Mouse (Mus musculus) left cerebral cortex, postnatal 10 days (tissue): ENCODE measurements around the gene Enthd1. TPM values are rescaled to one million over a fixed set of nuclear protein-coding genes. Genes with fewer than 3 reads are reported as not detected.
"Not testable (repeated sequence)": the region's sequence is repeated elsewhere in the genome, so short reads cannot be mapped to it uniquely, and the experiment has no call there.

Experiments
- DNase-seq, 2 experiments: peaks; one replicate each; pipeline ENCODE4 v3.0.0; 2021 to 2022; ENCODE audit warnings: low spot score in 2 of 2, mixed read lengths in 1 of 2; ENCODE audit errors: extremely low spot score in 1 of 2
- intact Hi-C: fragments of 180-260 bp; cut with DNase I; formaldehyde crosslinking; loops from one replicate; pipeline ENCODE4 v1.15.1; 2025
- total RNA-seq, 2 experiments: library from RNA; stranded (reverse); gene quantifications; 2 replicates each; pipeline ENCODE4 v1.2.3; 2021

The Enthd1 gene
- total RNA-seq, 2 experiments from 2014 or later = 0.21 to 0.26 TPM

DNA sequence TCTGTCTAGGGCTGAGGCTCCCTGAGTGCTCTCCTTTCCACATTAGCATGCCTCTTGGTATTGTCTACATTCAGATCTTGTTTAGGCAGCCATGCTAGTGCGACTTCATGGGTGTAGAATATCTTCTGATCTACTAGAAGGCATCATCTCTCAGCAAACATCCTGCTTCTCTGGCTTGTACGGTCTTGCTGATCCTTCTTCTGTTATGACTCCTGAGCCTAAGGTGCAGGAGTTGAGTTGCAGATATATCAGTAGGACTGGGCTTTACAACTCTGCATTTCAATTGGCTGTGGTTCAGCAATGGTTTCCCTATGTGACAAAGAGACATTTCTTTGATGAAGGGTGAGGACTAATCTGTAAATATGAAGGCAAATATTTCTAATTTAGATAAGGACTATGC is 62.2 kb downstream of the Enthd1 start:
- intact Hi-C loops = no loop called here
- DNase-seq = no peak

GRCm38 (mm10) chr15:80501106-80502096 is 63.6 kb downstream of the Enthd1 start:
- intact Hi-C loops = no loop called here
- DNase-seq = peak in 1 of 2 experiments; percentile 32

DNA sequence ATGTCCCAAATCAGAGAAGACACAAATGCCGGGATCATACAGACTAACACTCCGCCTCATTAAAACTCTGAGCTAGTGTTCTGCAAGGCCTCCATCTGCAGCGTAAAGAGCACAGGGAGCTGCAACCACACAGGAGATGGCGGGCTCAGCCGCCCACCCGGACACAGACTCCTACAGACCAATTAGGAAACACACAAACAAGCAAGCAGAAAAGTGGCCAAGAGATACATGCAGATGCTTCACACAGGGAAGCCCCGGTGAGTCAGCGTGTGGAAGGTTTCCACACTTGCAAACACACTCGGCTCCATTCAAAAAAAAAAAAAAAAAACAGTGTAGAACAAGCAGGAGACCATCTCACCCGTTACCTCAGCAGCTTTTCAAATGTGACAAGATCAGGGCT is 64.5 kb downstream of the Enthd1 start:
- intact Hi-C loops = no loop called here
- no peak for DNase-seq

DNA sequence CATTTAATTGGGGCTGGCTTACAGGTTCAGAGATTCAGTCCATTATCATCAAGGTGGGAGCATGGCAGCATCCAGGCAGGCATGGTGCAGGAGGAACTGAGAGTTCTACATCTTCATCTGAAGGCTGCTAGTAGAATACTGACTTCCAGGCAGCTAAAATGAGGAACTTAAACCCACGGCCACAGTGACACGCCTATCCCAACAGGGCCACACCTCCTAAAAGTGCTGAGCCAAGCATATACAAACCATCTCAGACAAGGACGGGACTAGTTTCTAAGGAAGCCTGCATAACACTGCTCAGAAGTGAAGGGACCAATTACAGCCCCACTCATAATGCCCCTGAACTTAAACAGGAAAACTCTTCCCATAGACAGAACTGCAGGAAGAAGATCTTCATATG is 67.2 kb downstream of the Enthd1 start:
- DNase-seq, intact Hi-C loops: not testable (repeated sequence)

DNA sequence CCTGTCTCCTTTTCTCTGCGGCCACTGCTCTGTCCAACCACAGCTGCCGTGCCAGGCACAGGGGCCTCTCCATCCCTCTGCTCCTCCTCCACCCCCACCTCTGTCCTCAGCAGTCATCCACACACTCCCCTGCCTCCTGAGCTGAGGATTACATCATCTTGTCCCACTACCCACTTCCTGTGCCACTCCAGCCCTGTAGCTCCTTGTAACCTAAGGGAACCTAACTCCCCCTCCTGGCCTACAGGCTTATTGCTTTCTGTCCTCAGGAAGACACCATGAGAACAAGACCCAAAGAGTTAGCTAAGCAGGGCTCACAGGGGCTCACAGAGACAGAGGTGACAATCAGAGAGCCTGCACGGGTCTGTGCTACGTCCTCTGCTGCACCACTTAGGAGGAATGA is 73.5 kb downstream of the Enthd1 start:
- no peak for DNase-seq
- intact Hi-C loops = no loop called here

DNA sequence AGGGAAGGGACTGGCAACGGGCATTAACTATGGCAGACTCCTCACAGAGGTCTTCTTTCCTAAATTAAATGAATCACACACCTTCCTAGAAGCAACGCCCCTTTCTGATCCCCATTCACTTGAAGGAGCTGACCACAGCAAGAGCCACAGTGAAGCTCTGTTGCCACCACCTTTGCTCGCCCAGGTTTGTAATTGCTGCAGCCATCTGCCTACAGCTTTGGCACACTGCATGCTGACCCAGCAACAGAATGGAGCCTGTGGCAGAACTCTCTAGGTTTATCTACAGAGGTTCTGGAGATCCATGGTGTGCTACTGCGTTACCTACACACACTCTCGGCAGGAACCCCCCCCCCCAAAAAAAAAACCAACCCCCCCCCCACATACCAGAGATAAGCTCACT is 74.8 kb downstream of the Enthd1 start:
- intact Hi-C loops = no loop called here
- DNase-seq = no peak

DNA sequence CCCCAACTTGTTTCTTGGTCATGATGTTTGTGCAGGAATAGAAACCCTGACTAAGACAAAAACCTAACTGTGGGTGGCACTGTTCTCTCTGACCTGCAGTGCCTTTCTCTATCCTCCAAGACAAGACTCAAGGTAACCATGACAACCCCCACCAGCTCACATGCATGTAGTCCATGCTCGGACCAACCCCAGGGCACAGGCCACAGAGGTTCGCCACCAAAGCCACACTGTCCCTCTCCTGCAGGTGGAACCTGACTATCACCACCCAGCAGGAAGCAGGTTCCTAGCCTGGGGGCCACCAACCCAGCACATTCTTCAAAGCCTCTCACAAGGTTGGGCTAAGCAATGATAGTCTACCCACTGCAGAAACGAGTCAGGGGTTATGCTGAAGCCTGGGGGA is 76.3 kb downstream of the Enthd1 start:
- no peak for DNase-seq
- intact Hi-C loops = no loop called here

DNA sequence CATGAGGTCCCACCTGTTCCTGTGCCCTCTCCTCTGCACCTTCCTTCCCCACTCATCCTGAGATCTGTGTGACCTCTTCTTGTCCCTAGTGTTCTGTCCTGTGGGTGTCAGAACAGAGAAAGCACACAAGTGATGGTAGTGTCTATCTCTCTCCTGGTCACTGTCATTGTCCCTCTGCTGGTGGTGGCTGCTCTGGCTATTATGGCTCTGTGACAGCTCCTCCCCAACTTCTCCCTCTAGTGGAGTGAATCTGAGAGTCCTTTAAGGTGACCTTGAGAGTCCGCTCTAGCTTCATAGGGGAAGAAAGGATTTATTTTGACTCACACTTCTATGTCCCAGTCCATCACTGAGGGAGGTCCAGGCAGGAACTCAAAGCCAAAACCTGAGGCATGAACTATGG is 79.4 kb downstream of the Enthd1 start:
- DNase-seq = no peak
- intact Hi-C loops = no loop called here

- no peak for DNase-seq
- intact Hi-C loops = no loop called here
These were observed 81.8 kb downstream of the Enthd1 start for GRCm38 (mm10) chr15:80483041-80483705.

GRCm38 (mm10) chr15:80482348-80482747 is 82.6 kb downstream of the Enthd1 start:
- intact Hi-C loops = no loop called here
- DNase-seq = no peak

DNA sequence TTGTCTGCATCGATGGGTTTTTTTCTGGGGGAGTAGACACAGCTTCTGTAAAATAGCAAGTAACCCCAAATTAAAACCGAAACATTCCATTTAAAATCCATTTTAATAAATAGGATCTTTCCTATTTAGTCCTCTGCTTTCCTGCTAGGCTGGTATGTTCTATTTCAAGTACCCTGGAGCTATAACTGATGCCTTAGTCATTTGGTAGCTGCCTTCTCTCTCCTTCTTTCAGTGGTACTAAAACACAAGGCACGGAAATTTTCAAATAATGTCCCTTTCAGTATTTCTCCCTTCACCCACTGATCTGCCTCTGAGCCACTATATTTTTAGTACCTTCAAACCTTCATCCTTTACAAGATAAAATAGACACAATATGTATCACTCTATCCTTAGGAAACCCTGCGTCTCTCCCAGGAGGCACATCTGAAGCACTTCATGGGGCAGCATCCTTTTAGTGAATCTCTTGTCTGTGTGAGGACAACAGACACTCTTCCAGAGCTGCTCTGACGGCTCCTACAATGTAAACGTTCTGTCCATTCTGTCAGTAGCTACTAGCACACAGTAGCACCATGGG is 90.4 kb downstream of the Enthd1 start:
- intact Hi-C loops = no loop called here
- no peak for DNase-seq

- DNase-seq = no peak
- intact Hi-C loops = no loop called here
These were observed 97.1 kb downstream of the Enthd1 start for GRCm38 (mm10) chr15:80467876-80468275.

DNA sequence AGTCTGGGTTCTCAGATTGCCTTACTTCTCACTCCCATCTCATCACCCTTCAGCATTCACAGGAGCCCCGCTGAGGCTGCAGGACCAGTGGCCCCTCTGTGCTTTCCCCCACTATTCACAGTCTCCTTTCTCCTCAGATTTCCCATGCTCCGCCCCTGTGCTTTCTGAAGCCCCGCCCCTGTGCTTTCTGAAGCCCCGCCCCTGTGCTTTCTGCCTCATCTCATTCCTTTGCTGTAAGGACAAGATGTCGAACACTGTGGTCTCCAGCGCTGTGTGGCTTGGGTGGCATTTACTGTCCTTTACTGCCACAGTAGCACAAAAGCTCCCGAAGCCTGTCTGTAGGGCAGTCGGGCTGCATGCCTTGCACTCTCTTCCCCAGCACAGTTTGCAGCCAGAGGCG is 102.8 kb downstream of the Enthd1 start:
- DNase-seq = no peak
- intact Hi-C loops = no loop called here

GRCm38 (mm10) chr15:80461446-80461845 is 103.5 kb downstream of the Enthd1 start:
- no peak for DNase-seq
- intact Hi-C loops = no loop called here

- no peak for DNase-seq
- intact Hi-C loops = no loop called here
These were observed 104.9 kb downstream of the Enthd1 start for GRCm38 (mm10) chr15:80460011-80460410.

DNA sequence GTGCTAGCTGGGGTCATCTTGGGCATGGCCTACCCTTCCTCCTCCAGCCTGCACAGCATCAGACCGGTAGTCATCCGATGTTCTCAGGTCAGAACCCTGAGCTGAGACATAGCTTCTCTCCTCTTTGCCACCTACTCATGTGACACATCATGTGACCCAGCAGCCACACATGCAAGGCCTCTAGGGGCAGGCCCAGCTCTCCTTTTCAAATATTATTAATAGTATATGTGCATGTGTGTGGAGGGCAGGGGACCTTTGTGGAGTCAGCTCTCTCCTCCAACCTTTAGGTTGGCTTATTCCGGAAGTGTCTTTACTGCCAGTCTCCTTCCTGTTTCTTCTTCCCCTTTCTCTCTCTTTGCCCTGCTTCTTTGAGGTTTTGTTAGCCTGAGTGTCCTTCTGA is 107.0 kb downstream of the Enthd1 start:
- no peak for DNase-seq
- intact Hi-C loops = no loop called here

DNA sequence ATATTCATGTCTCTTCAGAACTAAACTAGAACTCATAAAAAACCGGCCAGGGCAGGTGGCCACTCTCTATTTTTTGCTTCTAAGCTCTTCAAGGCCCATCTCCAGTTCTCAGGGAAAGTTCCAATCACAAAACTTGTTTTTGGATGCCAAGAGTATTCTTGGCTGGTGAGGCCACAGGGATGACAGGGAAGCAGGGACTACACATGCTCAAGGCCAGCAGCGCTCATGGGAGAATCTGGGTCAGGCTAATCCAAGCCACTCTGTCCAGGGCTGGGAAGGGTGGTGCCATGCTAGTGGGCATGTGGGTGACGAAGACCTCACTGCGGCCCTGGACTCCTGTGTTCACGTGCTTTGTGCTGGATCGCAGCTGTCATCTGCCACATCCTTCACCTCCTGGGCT is 110.5 kb downstream of the Enthd1 start:
- intact Hi-C loops = no loop called here
- DNase-seq = no peak

DNA sequence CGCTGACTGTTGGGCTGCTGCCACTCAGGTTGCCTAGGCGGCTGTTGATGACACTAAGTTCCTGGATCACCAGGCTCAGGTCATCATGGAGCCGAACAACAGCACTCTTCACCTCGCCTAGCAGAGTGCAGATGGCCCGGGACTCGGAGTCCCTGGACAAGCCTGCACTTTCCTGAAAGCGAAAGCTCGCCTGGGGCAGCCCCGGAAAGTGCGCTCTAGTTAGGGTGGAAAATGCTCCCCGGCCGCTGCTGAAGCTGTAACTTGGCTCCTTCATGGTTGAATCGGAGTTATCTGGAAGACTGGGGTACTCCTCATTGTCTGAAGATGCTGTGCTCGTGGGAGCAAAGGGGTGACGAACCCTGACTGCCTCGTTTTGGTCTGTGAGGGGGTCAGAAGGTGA is 112.5 kb downstream of the Enthd1 start:
- no peak for DNase-seq
- intact Hi-C loops = no loop called here

DNA sequence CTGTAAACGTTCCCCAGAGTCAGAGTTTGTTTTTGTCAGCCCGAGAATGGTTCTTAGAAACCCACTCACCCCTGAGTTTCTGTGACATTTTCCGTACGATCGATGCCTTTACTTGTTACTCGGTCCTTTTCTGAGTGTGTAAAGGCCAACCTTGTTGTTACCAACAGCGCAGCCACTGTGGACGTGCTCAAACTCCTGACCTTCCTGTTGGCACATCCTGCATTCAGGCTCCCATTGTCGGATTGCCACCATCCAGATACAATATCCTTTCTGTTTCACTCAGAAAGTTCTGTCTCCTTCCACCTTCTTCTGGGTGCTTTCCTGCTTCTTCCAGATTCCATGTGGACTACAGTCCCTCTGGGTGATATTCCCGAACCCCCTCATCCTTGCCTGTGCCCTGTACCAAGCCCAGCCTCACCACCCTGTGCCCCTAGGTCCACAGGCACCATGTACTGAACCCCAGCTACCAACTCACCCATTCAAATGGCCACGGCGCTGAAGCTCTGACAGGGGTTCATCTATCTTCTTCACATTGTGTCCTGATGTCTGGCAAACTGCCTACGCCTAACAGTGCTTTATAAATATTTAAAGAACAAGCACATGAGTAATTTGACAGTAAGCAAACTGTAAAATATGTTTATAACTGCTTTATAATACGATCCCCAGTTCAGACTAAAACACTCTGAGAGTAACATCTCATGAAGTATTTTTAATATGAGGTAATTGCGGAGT is 118.8 kb downstream of the Enthd1 start:
- DNase-seq = no peak
- intact Hi-C loops = no loop called here
